Comparison of ENCODE assay signal across 10 mouse cellular contexts in genomic region chr7:69493062-69493930, GRCm38 (mm10).
DNase-seq lines count a peak whose midpoint lies in the region; ATAC-seq lines count a peak whose summit lies in the region.
"Had no signal": no experiment of that assay in that cellular context is flagged by ENCODE, and none has a peak within 500 bp of the region (broad histone marks: within the 10 kb centered on the region; RNA-seq: fewer than 3 reads in every experiment).

No protein-coding gene starts in this region.

- no peaks in the 10 kb centered on the region for H3K9me3 ChIP-seq in forebrain, embryonic 13.5 days (replicated peaks)
- H3K9me3 ChIP-seq in midbrain, embryonic 11.5 days (ENCODE audit: control insufficient read depth, low read length): no peaks in the 10 kb centered on the region

- H3K4me3 ChIP-seq in forebrain, embryonic 13.5 days: peak overlapping the region; percentile 4; the same call in 1 of the 2 replicates
- no peak overlapping the region for H3K4me3 ChIP-seq in midbrain, embryonic 11.5 days (ENCODE audit: low read depth, low read length)

- peaks cover 17% of the 10 kb centered on the region; the same call in 1 of the 2 replicates for H3K27me3 ChIP-seq in forebrain, embryonic 13.5 days
- H3K27me3 ChIP-seq in midbrain, embryonic 11.5 days (ENCODE audit: control insufficient read depth, insufficient read depth, low read length): peaks cover 13% of the 10 kb centered on the region; the same call in 1 of the 2 replicates

- 0 out of 2 replicates have a peak overlapping the region, but pooled peaks have one; percentile 36 for H3K27ac ChIP-seq in forebrain, embryonic 13.5 days
- no peak overlapping the region; the same call in 1 of the 2 replicates for H3K27ac ChIP-seq in midbrain, embryonic 11.5 days (ENCODE audit: low read depth, low read length)

- H3K9ac ChIP-seq in forebrain, embryonic 13.5 days: no peak overlapping the region
- 0 out of 2 replicates have a peak overlapping the region, but pooled peaks have one; percentile 1 for H3K9ac ChIP-seq in midbrain, embryonic 11.5 days (ENCODE audit: low read length)

- DNase-seq in layer of hippocampus, postnatal 10 days (ENCODE audit: low spot score in 2 of 2): peak; percentile 7 to 20
- DNase-seq in layer of hippocampus, adult 9-10 months (ENCODE audit: low spot score): no peak
- peak; percentile 14 for DNase-seq in embryo, embryonic 10 days (ENCODE audit: low spot score)
- DNase-seq in midbrain, embryonic 11.5 days (ENCODE audit: low spot score, missing footprints): peak; percentile 85
- no peak for DNase-seq in adrenal gland, postnatal 4 days (ENCODE audit: low spot score in 2 of 2)
- no peak for DNase-seq in spleen, adult 18-20 months
- DNase-seq: cerebellum, postnatal 25 days; thymus, postnatal 25 days had no signal

- WGBS in forebrain, embryonic 13.5 days: 46% methylated on average over 18 of the region's 18 CpGs
- 58% methylated on average over 18 of the region's 18 CpGs for WGBS in midbrain, embryonic 11.5 days

- peak overlapping the region; percentile 38 for H3K4me2 ChIP-seq in forebrain, embryonic 13.5 days
- H3K4me2 ChIP-seq in midbrain, embryonic 11.5 days: peak overlapping the region; percentile 32

- peak; percentile 22; the same call in 1 of the 2 replicates for ATAC-seq in forebrain, embryonic 13.5 days
- peak; percentile 62 for ATAC-seq in midbrain, embryonic 11.5 days (ENCODE audit: low FRiP score)
- no peak for ATAC-seq in inflammation-experienced regulatory T-cells, adult 6 months

- 0 out of 2 replicates have a peak, but pooled peaks cover 4% of the 10 kb centered on the region for H3K4me1 ChIP-seq in forebrain, embryonic 13.5 days
- H3K4me1 ChIP-seq in midbrain, embryonic 11.5 days (ENCODE audit: control insufficient read depth, insufficient read depth, low read length): peaks cover 4% of the 10 kb centered on the region

- H3K36me3 ChIP-seq in forebrain, embryonic 13.5 days (ENCODE audit: poor library complexity, severe bottlenecking): no peaks in the 10 kb centered on the region
- H3K36me3 ChIP-seq in midbrain, embryonic 11.5 days (ENCODE audit: control insufficient read depth, insufficient read depth, low read length): no peaks in the 10 kb centered on the region

Comparison
In these comparisons a context has a peak if more than half of its experiments do, and no peak if none do; other contexts are left out.
1. DNase-seq: peak in layer of hippocampus, postnatal 10 days (2 of 2), embryo, embryonic 10 days (single experiment) and midbrain, embryonic 11.5 days (single experiment); none in layer of hippocampus, adult 9-10 months (single experiment), adrenal gland, postnatal 4 days (0 of 2) and spleen, adult 18-20 months (0 of 2).